Mouse (Mus musculus) hematopoietic multipotent progenitor cell, adult 10-12 weeks (in vitro differentiated cells): ENCODE results near the gene Gm3159. TPM values are rescaled to one million over a fixed set of nuclear protein-coding genes. Genes with fewer than 3 reads are reported as not detected.

Experiments used
- polyA plus RNA-seq: library from polyadenylated mRNA; stranded (reverse); fragments of >175 nt; gene quantifications from 2 replicates; pipeline ENCODE4 v1.2.3, GENCODE M21; 2012; ENCODE audit warnings: low replicate concordance

The Gm3159 gene
- polyA plus RNA-seq: not detected in 2 replicates

GRCm38 (mm10) chr14:4397226-4397625 is at the start of gene Gm3159:
Gm3159 (plus strand) TSS chr14:4397526.

GRCm38 (mm10) chr14:4414965-4415835 is 17.9 kb downstream of the Gm3159 start, which contains the start of gene Gm3164:
Gm3164 (plus strand) TSS chr14:4415448.

GRCm38 (mm10) chr14:4430692-4431091 is 33.4 kb downstream of the Gm3159 start, which contains the start of gene Gm3173:
Gm3173 (plus strand) TSS chr14:4430992.

Other genes with a start within 250 kb of the Gm3159 start
- gene Gm3127, start 232.5 kb upstream of the Gm3159 start, polyA plus RNA-seq: not detected in 2 replicates
- gene Gm2974, start 214.9 kb upstream of the Gm3159 start, polyA plus RNA-seq: not detected in 2 replicates
- gene Gm3138, start 147.9 kb upstream of the Gm3159 start, polyA plus RNA-seq: not detected in 2 replicates
- not detected in 2 replicates for gene Gm3149, start 80.2 kb upstream of the Gm3159 start, polyA plus RNA-seq
- gene 2610042L04Rik, start 62.8 kb upstream of the Gm3159 start, polyA plus RNA-seq: not detected in 2 replicates
- not detected in 2 replicates for gene Gm3164, start 17.9 kb downstream of the Gm3159 start, polyA plus RNA-seq
- not detected in 2 replicates for gene Gm3173, start 33.5 kb downstream of the Gm3159 start, polyA plus RNA-seq
- not detected in 2 replicates for gene Gm3182, start 84.2 kb downstream of the Gm3159 start, polyA plus RNA-seq
- not detected in 2 replicates for gene Gm3047, start 157.9 kb downstream of the Gm3159 start, polyA plus RNA-seq
- gene Gm8159, start 234.8 kb downstream of the Gm3159 start, polyA plus RNA-seq: not detected in 2 replicates